Mouse (Mus musculus) midbrain, embryonic 13.5 days (tissue): ENCODE measurements around the gene Ifi211. TPM values are rescaled to one million over a fixed set of nuclear protein-coding genes. Genes with fewer than 3 reads are reported as not detected.
"Not testable (repeated sequence)": the region's sequence is repeated elsewhere in the genome, so short reads cannot be mapped to it uniquely, and the experiment has no call there.

ENCODE experiments used
- ATAC-seq: fragments of 200-750 bp; cut with Nextera tagmentation; 2 replicates; pipeline ENCODE4 v1.8.0; 2017; ENCODE audit warnings: mild to moderate bottlenecking, moderate TSS enrichment, moderate library complexity
- H3K27ac ChIP-seq: fragments of 300-500 bp; sonication (generic); 2 replicates; pipeline ENCODE4 v1.5.1; 2015; ENCODE audit warnings: inconsistent platforms, mild to moderate bottlenecking, moderate library complexity
- H3K27me3 ChIP-seq: fragments of 300-500 bp; sonication (generic); 2 replicates; pipeline ENCODE4 v1.6.1; 2015; ENCODE audit warnings: mild to moderate bottlenecking, inconsistent platforms
- H3K36me3 ChIP-seq: fragments of 300-500 bp; sonication (generic); 2 replicates; pipeline ENCODE4 v1.6.1; 2015; ENCODE audit warnings: mild to moderate bottlenecking, inconsistent platforms
- H3K4me1 ChIP-seq: fragments of 300-500 bp; sonication (generic); replicated peaks from 2 replicates; pipeline ENCODE4 v1.6.1; 2015; ENCODE audit warnings: inconsistent platforms
- H3K4me2 ChIP-seq: fragments of 300-500 bp; sonication (generic); replicated peaks from 2 replicates; pipeline ENCODE4 v1.6.1; 2015; ENCODE audit warnings: moderate library complexity, mild to moderate bottlenecking, inconsistent platforms
- H3K4me3 ChIP-seq: fragments of 300-500 bp; sonication (generic); replicated peaks from 2 replicates; pipeline ENCODE4 v1.5.1; 2015; ENCODE audit warnings: mild to moderate bottlenecking, inconsistent platforms
- H3K9ac ChIP-seq: fragments of 300-500 bp; sonication (generic); replicated peaks from 2 replicates; pipeline ENCODE4 v1.6.1; 2015; ENCODE audit warnings: mild to moderate bottlenecking, inconsistent platforms
- H3K9me3 ChIP-seq: fragments of 300-500 bp; sonication (generic); 2 replicates; pipeline ENCODE4 v1.6.1; 2016; ENCODE audit warnings: mild to moderate bottlenecking, inconsistent platforms
- WGBS: fragments of 180-500 bp; shearing (Covaris S2); methylation state at CpG from one replicate; pipeline ENCODE4 v1.1.7; 2015; 5-methylcytosine and 5-hydroxymethylcytosine counted together
- polyA plus RNA-seq: library from polyadenylated mRNA; unstranded; fragments of >200 nt; fragmentation: Nextera tagmentation; extraction: Ambion mirVana; gene quantifications from 2 replicates; pipeline ENCODE4 v1.2.1, GENCODE M21; 2015

The Ifi211 gene
- polyA plus RNA-seq = 0.24 and 0.32 TPM in 2 replicates

- not testable (repeated sequence) for H3K4me3 ChIP-seq, ATAC-seq, H3K9ac ChIP-seq, H3K27me3 ChIP-seq, H3K4me2 ChIP-seq, H3K4me1 ChIP-seq, H3K9me3 ChIP-seq, H3K27ac ChIP-seq, H3K36me3 ChIP-seq
- WGBS = 93% methylated on average over 6 of the region's 6 CpGs
These were observed at the start of gene Ifi211 for GRCm38 (mm10) chr1:173912548-173913255. Gene Ifi211 (minus strand): TSS chr1:173913046.

- H3K9me3 ChIP-seq, H3K27ac ChIP-seq, H3K27me3 ChIP-seq, H3K4me3 ChIP-seq, ATAC-seq, H3K9ac ChIP-seq, H3K4me2 ChIP-seq, H3K36me3 ChIP-seq, H3K4me1 ChIP-seq: not testable (repeated sequence)
- 86% methylated on average over 1 of the region's 1 CpGs for WGBS
These were observed 48.6 kb upstream of the Ifi211 start for GRCm38 (mm10) chr1:173961491-173961890.

- H3K36me3 ChIP-seq, H3K4me3 ChIP-seq, H3K4me1 ChIP-seq, H3K9me3 ChIP-seq, H3K27me3 ChIP-seq, H3K27ac ChIP-seq, H3K9ac ChIP-seq, H3K4me2 ChIP-seq: not testable (repeated sequence)
- 66% methylated on average over 3 of the region's 3 CpGs for WGBS
- ATAC-seq = peak; percentile 56; the same call in 1 of the 2 replicates
These were observed 47.2 kb upstream of the Ifi211 start for GRCm38 (mm10) chr1:173959998-173960397.

GRCm38 (mm10) chr1:173955839-173956527, 43.1 kb upstream of the Ifi211 start:
- not testable (repeated sequence) for H3K4me1 ChIP-seq, H3K9ac ChIP-seq, ATAC-seq

GRCm38 (mm10) chr1:173955071-173955796, 42.4 kb upstream of the Ifi211 start:
- no peaks in the 10 kb centered on the region for H3K4me1 ChIP-seq
- H3K36me3 ChIP-seq = no peaks in the 10 kb centered on the region
- H3K27me3 ChIP-seq = no peaks in the 10 kb centered on the region
- H3K4me2 ChIP-seq = no peak overlapping the region
- H3K27ac ChIP-seq = no peak overlapping the region
- H3K9me3 ChIP-seq = no peaks in the 10 kb centered on the region
- WGBS = 89% methylated on average over 2 of the region's 2 CpGs
- no peak overlapping the region for H3K9ac ChIP-seq
- no peak overlapping the region for H3K4me3 ChIP-seq
- ATAC-seq = no peak

More at GRCm38 (mm10) chr1:173955839-173956527, 43.1 kb upstream of the Ifi211 start:
- not testable (repeated sequence) for H3K36me3 ChIP-seq, H3K27me3 ChIP-seq, H3K4me2 ChIP-seq, H3K27ac ChIP-seq, H3K4me3 ChIP-seq, H3K9me3 ChIP-seq
- WGBS = 81% methylated on average over 3 of the region's 3 CpGs

- Histone ChIP-seq H3K4me2 (no peak overlapping the region), H3K4me3 (no peak overlapping the region), H3K4me1 (no peaks in the 10 kb centered on the region), H3K9me3 (no peaks in the 10 kb centered on the region), H3K27me3 (no peaks in the 10 kb centered on the region), H3K9ac (no peak overlapping the region), H3K36me3 (no peaks in the 10 kb centered on the region), H3K27ac (no peak overlapping the region)
- no peak for ATAC-seq
- 80% methylated on average over 1 of the region's 1 CpGs for WGBS
These were observed 40.7 kb upstream of the Ifi211 start for GRCm38 (mm10) chr1:173953563-173953962.

GRCm38 (mm10) chr1:173949044-173949443, 36.2 kb upstream of the Ifi211 start:
- not testable (repeated sequence) for H3K9me3 ChIP-seq, ATAC-seq, H3K27me3 ChIP-seq, H3K4me1 ChIP-seq, H3K4me3 ChIP-seq, H3K4me2 ChIP-seq, H3K36me3 ChIP-seq, H3K9ac ChIP-seq, H3K27ac ChIP-seq
- 91% methylated on average over 2 of the region's 2 CpGs for WGBS

- H3K4me3 ChIP-seq, H3K4me2 ChIP-seq, H3K9ac ChIP-seq, H3K36me3 ChIP-seq, H3K4me1 ChIP-seq, H3K27ac ChIP-seq, H3K27me3 ChIP-seq, ATAC-seq, H3K9me3 ChIP-seq: not testable (repeated sequence)
These were observed 29.9 kb upstream of the Ifi211 start for GRCm38 (mm10) chr1:173942780-173943066.

- not testable (repeated sequence) for H3K9ac ChIP-seq, ATAC-seq, H3K4me1 ChIP-seq, H3K4me3 ChIP-seq, H3K27ac ChIP-seq, H3K4me2 ChIP-seq, H3K36me3 ChIP-seq, H3K9me3 ChIP-seq, H3K27me3 ChIP-seq
- 79% methylated on average over 3 of the region's 3 CpGs for WGBS
These were observed 29.3 kb upstream of the Ifi211 start, which contains the start of the genes Mndal and Ifi203 for GRCm38 (mm10) chr1:173941924-173942779. Gene Mndal (minus strand): TSS chr1:173942491. Gene Ifi203 (minus strand): TSS chr1:173942672.

GRCm38 (mm10) chr1:173941522-173941921, 28.7 kb upstream of the Ifi211 start:
- not testable (repeated sequence) for H3K4me2 ChIP-seq, H3K4me3 ChIP-seq, H3K4me1 ChIP-seq, H3K27ac ChIP-seq, ATAC-seq, H3K9me3 ChIP-seq, H3K27me3 ChIP-seq, H3K9ac ChIP-seq, H3K36me3 ChIP-seq
- WGBS = 93% methylated on average over 2 of the region's 2 CpGs

- not testable (repeated sequence) for H3K4me2 ChIP-seq, H3K9me3 ChIP-seq, H3K9ac ChIP-seq, H3K36me3 ChIP-seq, H3K27me3 ChIP-seq, H3K27ac ChIP-seq, H3K4me3 ChIP-seq, H3K4me1 ChIP-seq, ATAC-seq
- WGBS = 69% methylated on average over 3 of the region's 3 CpGs
These were observed 6.4 kb upstream of the Ifi211 start for GRCm38 (mm10) chr1:173919279-173919678.

- H3K9ac ChIP-seq = no peak overlapping the region
- no peaks in the 10 kb centered on the region for H3K36me3 ChIP-seq
- no peaks in the 10 kb centered on the region for H3K9me3 ChIP-seq
- H3K27me3 ChIP-seq = no peaks in the 10 kb centered on the region
- 85% methylated on average over 2 of the region's 2 CpGs for WGBS
- H3K4me1 ChIP-seq = no peaks in the 10 kb centered on the region
- no peak overlapping the region for H3K4me3 ChIP-seq
- H3K4me2 ChIP-seq = no peak overlapping the region
- no peak overlapping the region for H3K27ac ChIP-seq
- ATAC-seq = no peak
These were observed 1.7 kb upstream of the Ifi211 start for GRCm38 (mm10) chr1:173914559-173914958.
